Mouse (Mus musculus): Measurements from ENCODE around the gene Gm5346.
"Not testable (repeated sequence)": the region's sequence is repeated elsewhere in the genome, so short reads cannot be mapped to it uniquely, and the experiment has no call there.

Gene Gm5346

GRCm38 (mm10) chr8:43627176-43627575, at the start of gene Gm5346:
Gene Gm5346 (minus strand): TSS chr8:43627276.
- no peak for DNase-seq (ENCODE audit: low read depth, low spot score)

DNA sequence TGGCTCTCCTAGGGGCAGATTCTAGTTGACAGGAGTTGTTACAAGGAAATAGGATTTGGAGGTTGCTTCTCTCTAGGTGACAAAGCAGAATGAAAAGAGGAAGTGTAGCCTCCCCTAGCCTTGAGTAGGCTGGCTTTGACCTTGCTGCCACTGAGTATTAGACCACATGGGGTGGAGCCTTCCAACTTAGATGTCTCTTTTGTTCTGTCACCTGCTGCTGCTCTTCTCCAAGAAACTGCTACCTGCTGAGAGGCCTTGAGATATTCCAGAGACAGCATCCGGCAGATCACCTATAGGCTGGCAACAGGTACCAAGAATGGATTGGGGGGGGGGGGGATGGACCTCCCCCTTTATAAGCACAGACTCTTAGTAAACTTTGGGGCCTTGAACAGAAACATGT, 11.0 kb downstream of the Gm5346 start:
- DNase-seq (ENCODE audit: low read depth, low spot score): no peak

DNA sequence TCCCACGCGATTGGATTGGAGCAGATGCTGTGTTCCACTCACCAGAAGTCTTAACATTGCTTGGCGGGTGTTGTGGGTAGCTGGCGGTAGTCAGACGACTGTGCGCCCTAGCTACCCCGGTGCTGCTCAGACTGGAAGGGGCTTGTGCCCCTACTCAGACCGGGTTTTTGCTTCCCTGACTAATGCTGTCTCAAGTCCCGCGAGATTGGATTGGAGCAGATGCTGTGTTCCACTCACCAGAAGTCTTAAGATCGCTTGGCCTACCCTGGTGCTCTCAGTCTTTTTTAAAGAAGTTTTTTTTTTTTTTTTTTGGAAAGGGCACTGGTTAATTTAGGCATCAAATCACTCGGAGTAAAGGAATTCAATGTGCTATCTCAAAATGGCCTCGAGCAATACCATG, 23.4 kb downstream of the Gm5346 start:
- not testable (repeated sequence) for DNase-seq (ENCODE audit: low read depth, low spot score)

GRCm38 (mm10) chr8:43603166-43603565, 23.9 kb downstream of the Gm5346 start:
- not testable (repeated sequence) for DNase-seq (ENCODE audit: low read depth, low spot score)

- DNase-seq (ENCODE audit: low read depth, low spot score): not testable (repeated sequence)
Measured at GRCm38 (mm10) chr8:43576607-43577006, 50.5 kb downstream of the Gm5346 start, which contains the start of gene Adam26a. Gene Adam26a (minus strand): TSS chr8:43576707.
